Mouse (Mus musculus) left cerebral cortex, adult 11 months (tissue): ENCODE results near the gene Ldb1.

Source experiments
- DNase-seq: peaks from one replicate; pipeline ENCODE4 v3.0.0; 2022; ENCODE audit warnings: low spot score

Gene Ldb1

GRCm38 (mm10) chr19:46044993-46045695, at the start of gene Ldb1:
Gene Ldb1, minus strand, starts transcription at chr19:46045214.
- DNase-seq: peak; percentile 80

- no peak for DNase-seq
Observed at GRCm38 (mm10) chr19:46094144-46094543, 49.1 kb upstream of the Ldb1 start.

- no peak for DNase-seq
Observed at GRCm38 (mm10) chr19:46091641-46092040, 46.6 kb upstream of the Ldb1 start.

- DNase-seq: no peak
Observed at GRCm38 (mm10) chr19:46087871-46088270, 42.9 kb upstream of the Ldb1 start.

- no peak for DNase-seq
Observed at GRCm38 (mm10) chr19:46086337-46086736, 41.3 kb upstream of the Ldb1 start.

- DNase-seq: no peak
Observed at GRCm38 (mm10) chr19:46085185-46085584, 40.2 kb upstream of the Ldb1 start.

- no peak for DNase-seq
Observed at GRCm38 (mm10) chr19:46078535-46078934, 33.5 kb upstream of the Ldb1 start.

- peak; percentile 99 for DNase-seq
Observed at GRCm38 (mm10) chr19:46075616-46076607, 30.9 kb upstream of the Ldb1 start, which contains the start of gene Nolc1. Gene Nolc1, plus strand, starts transcription at chr19:46075863.

GRCm38 (mm10) chr19:46074266-46074665, 29.3 kb upstream of the Ldb1 start:
- no peak for DNase-seq

GRCm38 (mm10) chr19:46073285-46073684, 28.3 kb upstream of the Ldb1 start:
- DNase-seq: no peak

- no peak for DNase-seq
Observed at GRCm38 (mm10) chr19:46068054-46068453, 23.0 kb upstream of the Ldb1 start.

GRCm38 (mm10) chr19:46060845-46061244, 15.8 kb upstream of the Ldb1 start:
- no peak for DNase-seq

GRCm38 (mm10) chr19:46058466-46058865, 13.5 kb upstream of the Ldb1 start:
- no peak for DNase-seq

- peak; percentile 66 for DNase-seq
Observed at GRCm38 (mm10) chr19:46056947-46057607, 12.1 kb upstream of the Ldb1 start.

GRCm38 (mm10) chr19:46056388-46056946, 11.5 kb upstream of the Ldb1 start:
- peak; percentile 92 for DNase-seq

GRCm38 (mm10) chr19:46055752-46056387, 10.9 kb upstream of the Ldb1 start:
- no peak for DNase-seq

GRCm38 (mm10) chr19:46050462-46050861, 5.4 kb upstream of the Ldb1 start:
- DNase-seq: no peak

GRCm38 (mm10) chr19:46049129-46049528, 4.1 kb upstream of the Ldb1 start:
- no peak for DNase-seq

- no peak for DNase-seq
Observed at GRCm38 (mm10) chr19:46047426-46047825, 2.4 kb upstream of the Ldb1 start.

- no peak for DNase-seq
Observed at GRCm38 (mm10) chr19:46046621-46047025, 1.6 kb upstream of the Ldb1 start.

GRCm38 (mm10) chr19:46045696-46046311, 790 bp upstream of the Ldb1 start:
- no peak for DNase-seq
